Mouse (Mus musculus): ENCODE measurements around the gene Pgghg. TPM values are rescaled to one million over a fixed set of nuclear protein-coding genes. Genes with fewer than 3 reads are reported as not detected.

The Pgghg gene
- polyA plus RNA-seq, 1 experiment, result 7.4 TPM

GRCm38 (mm10) chr7:140921225-140921975 is 19.8 kb upstream of the Pgghg start:
- no peak for TF ChIP-seq FLI1 (IDR thresholded peaks at IDR 0.05; ENCODE audit: low read length)
- TF ChIP-seq GATA1 (IDR thresholded peaks at IDR 0.05; ENCODE audit: borderline replicate concordance, low read length), result peak; percentile 85; the same call in 2 of the 3 replicates
- peaks cover 100% of the 10 kb centered on the region for H3K4me1 ChIP-seq
- H3K4me3 ChIP-seq (replicated peaks), result peak overlapping the region; percentile 91
- H3K9me3 ChIP-seq, result no peaks in the 10 kb centered on the region
- no peaks in the 10 kb centered on the region for H3K27me3 ChIP-seq (replicated peaks)
- H3K36me3 ChIP-seq (replicated peaks; ENCODE audit: low read length), result peaks cover 42% of the 10 kb centered on the region

- TF ChIP-seq GATA1 (IDR thresholded peaks at IDR 0.05; ENCODE audit: borderline replicate concordance, low read length), result no peak
- no peak for TF ChIP-seq FLI1 (IDR thresholded peaks at IDR 0.05; ENCODE audit: low read length)
- peaks cover 2% of the 10 kb centered on the region for H3K9me3 ChIP-seq
- no peaks in the 10 kb centered on the region for H3K27me3 ChIP-seq (replicated peaks)
- peaks cover 100% of the 10 kb centered on the region for H3K4me1 ChIP-seq
- peak overlapping the region; percentile 91 for H3K4me3 ChIP-seq (replicated peaks)
- H3K36me3 ChIP-seq (replicated peaks; ENCODE audit: low read length), result peaks cover 53% of the 10 kb centered on the region
Measured at GRCm38 (mm10) chr7:140922398-140923069, 18.7 kb upstream of the Pgghg start.

GRCm38 (mm10) chr7:140923070-140923775 is 18.0 kb upstream of the Pgghg start:
- Histone ChIP-seq H3K36me3 (replicated peaks; ENCODE audit: low read length) (peaks cover 60% of the 10 kb centered on the region), H3K4me3 (replicated peaks) (peak overlapping the region; percentile 91), H3K27me3 (replicated peaks) (no peaks in the 10 kb centered on the region), H3K9me3 (peaks cover 7% of the 10 kb centered on the region), H3K4me1 (peaks cover 97% of the 10 kb centered on the region)
- TF ChIP-seq FLI1 (IDR thresholded peaks at IDR 0.05; ENCODE audit: low read length) (no peak), GATA1 (IDR thresholded peaks at IDR 0.05; ENCODE audit: borderline replicate concordance, low read length) (no peak)

GRCm38 (mm10) chr7:140927181-140927580 is 14.0 kb upstream of the Pgghg start:
- Histone ChIP-seq H3K9me3 (peaks cover 15% of the 10 kb centered on the region), H3K4me3 (replicated peaks) (no peak overlapping the region), H3K36me3 (replicated peaks; ENCODE audit: low read length) (peaks cover 69% of the 10 kb centered on the region), H3K27me3 (replicated peaks) (no peaks in the 10 kb centered on the region), H3K4me1 (peaks cover 57% of the 10 kb centered on the region)
- no peak for TF ChIP-seq GATA1 (IDR thresholded peaks at IDR 0.05; ENCODE audit: borderline replicate concordance, low read length)
- no peak for TF ChIP-seq FLI1 (IDR thresholded peaks at IDR 0.05; ENCODE audit: low read length)

GRCm38 (mm10) chr7:140938436-140938835 is 2.8 kb upstream of the Pgghg start:
- H3K9me3 ChIP-seq, result no peaks in the 10 kb centered on the region
- H3K4me3 ChIP-seq (replicated peaks), result no peak overlapping the region
- no peaks in the 10 kb centered on the region for H3K27me3 ChIP-seq (replicated peaks)
- peaks cover 54% of the 10 kb centered on the region for H3K4me1 ChIP-seq
- no peak for TF ChIP-seq GATA1 (IDR thresholded peaks at IDR 0.05; ENCODE audit: borderline replicate concordance, low read length)
- no peak for TF ChIP-seq FLI1 (IDR thresholded peaks at IDR 0.05; ENCODE audit: low read length)
- H3K36me3 ChIP-seq (replicated peaks; ENCODE audit: low read length), result peaks cover 8% of the 10 kb centered on the region

DNA sequence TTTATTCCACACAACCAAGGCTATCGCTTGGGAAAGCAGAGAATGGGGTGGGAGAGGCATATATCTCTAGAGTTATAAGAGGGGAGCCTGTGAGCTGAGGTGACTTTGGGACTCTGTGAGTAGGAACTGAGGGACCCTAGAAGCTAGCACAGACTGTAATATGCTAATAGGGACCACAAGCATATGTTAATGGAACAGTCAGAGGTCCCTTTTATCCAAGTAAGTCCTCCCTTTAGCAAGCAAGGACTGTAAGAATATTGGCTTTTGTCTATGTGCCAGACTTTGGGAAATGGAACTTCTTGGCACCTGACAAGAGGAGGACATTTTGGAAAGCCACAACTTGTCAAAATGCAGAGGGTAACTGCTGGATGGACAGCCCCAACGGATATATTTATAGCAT is 2.3 kb upstream of the Pgghg start:
- no peaks in the 10 kb centered on the region for H3K27me3 ChIP-seq (replicated peaks)
- peaks cover 12% of the 10 kb centered on the region for H3K36me3 ChIP-seq (replicated peaks; ENCODE audit: low read length)
- peaks cover 58% of the 10 kb centered on the region for H3K4me1 ChIP-seq
- TF ChIP-seq GATA1 (IDR thresholded peaks at IDR 0.05; ENCODE audit: borderline replicate concordance, low read length) (no peak), FLI1 (IDR thresholded peaks at IDR 0.05; ENCODE audit: low read length) (no peak)
- no peak overlapping the region for H3K4me3 ChIP-seq (replicated peaks)
- no peaks in the 10 kb centered on the region for H3K9me3 ChIP-seq

- no peak overlapping the region for H3K4me3 ChIP-seq (replicated peaks)
- H3K9me3 ChIP-seq, result no peaks in the 10 kb centered on the region
- TF ChIP-seq GATA1 (IDR thresholded peaks at IDR 0.05; ENCODE audit: borderline replicate concordance, low read length) (no peak), FLI1 (IDR thresholded peaks at IDR 0.05; ENCODE audit: low read length) (no peak)
- no peaks in the 10 kb centered on the region for H3K27me3 ChIP-seq (replicated peaks)
- peaks cover 67% of the 10 kb centered on the region for H3K4me1 ChIP-seq
- peaks cover 21% of the 10 kb centered on the region for H3K36me3 ChIP-seq (replicated peaks; ENCODE audit: low read length)
Measured at GRCm38 (mm10) chr7:140939669-140940171, 1.5 kb upstream of the Pgghg start.

- H3K36me3 ChIP-seq (replicated peaks; ENCODE audit: low read length), result peaks cover 47% of the 10 kb centered on the region
- peaks cover 86% of the 10 kb centered on the region for H3K4me1 ChIP-seq
- H3K9me3 ChIP-seq, result no peaks in the 10 kb centered on the region
- peak overlapping the region; percentile 93 for H3K4me3 ChIP-seq (replicated peaks)
- H3K27me3 ChIP-seq (replicated peaks), result no peaks in the 10 kb centered on the region
- TF ChIP-seq FLI1 (IDR thresholded peaks at IDR 0.05; ENCODE audit: low read length), result no peak
- TF ChIP-seq GATA1 (IDR thresholded peaks at IDR 0.05; ENCODE audit: borderline replicate concordance, low read length), result no peak
Measured at GRCm38 (mm10) chr7:140942341-140942740, 1.1 kb downstream of the Pgghg start.

- Histone ChIP-seq H3K9me3 (no peaks in the 10 kb centered on the region), H3K36me3 (replicated peaks; ENCODE audit: low read length) (peaks cover 51% of the 10 kb centered on the region), H3K27me3 (replicated peaks) (no peaks in the 10 kb centered on the region), H3K4me3 (replicated peaks) (peak overlapping the region; percentile 51), H3K4me1 (peaks cover 91% of the 10 kb centered on the region)
- TF ChIP-seq FLI1 (IDR thresholded peaks at IDR 0.05; ENCODE audit: low read length), result no peak
- TF ChIP-seq GATA1 (IDR thresholded peaks at IDR 0.05; ENCODE audit: borderline replicate concordance, low read length), result no peak
Measured at GRCm38 (mm10) chr7:140942811-140943210, 1.6 kb downstream of the Pgghg start.
